In genomic region chr13:49353991-49354507, GRCm38 (mm10) we compare ENCODE assay signal across 13 mouse cellular contexts. TPM values are rescaled to one million over a fixed set of nuclear protein-coding genes. Genes with fewer than 3 reads are reported as not detected.
A peak's percentile ranks its signal among the peaks of the same experiment; 100 is the strongest.
DNase-seq lines count a peak whose midpoint lies in the region; ATAC-seq and TF ChIP-seq lines count a peak whose summit lies in the region.
"Had no signal": no experiment of that assay in that cellular context is flagged by ENCODE, and none has a peak within 500 bp of the region (broad histone marks: within the 10 kb centered on the region; RNA-seq: fewer than 3 reads in every experiment).

No protein-coding gene starts in this region.

- H3K9ac ChIP-seq in heart, postnatal 0 days (replicated peaks; ENCODE audit: low read depth, low read length) = no peak overlapping the region
- no peak overlapping the region for H3K9ac ChIP-seq in neural tube, embryonic 14.5 days (replicated peaks; ENCODE audit: low read depth, low read length)
- H3K9ac ChIP-seq: embryonic facial prominence, embryonic 15.5 days; hindbrain, embryonic 15.5 days; liver, embryonic 13.5 days had no signal

- WGBS in cerebellum, adult 2 months = 24% methylated on average over 5 of the region's 5 CpGs
- WGBS in heart, postnatal 0 days = 56% methylated on average over 5 of the region's 5 CpGs
- WGBS in neural tube, embryonic 14.5 days = 77% methylated on average over 5 of the region's 5 CpGs

- H3K36me3 ChIP-seq in heart, postnatal 0 days (replicated peaks; ENCODE audit: control insufficient read depth, insufficient read depth, low read length) = no peaks in the 10 kb centered on the region
- no peaks in the 10 kb centered on the region for H3K36me3 ChIP-seq in neural tube, embryonic 14.5 days (ENCODE audit: control insufficient read depth, insufficient read depth, low read length)

- no peak for TF ChIP-seq POLR2A in cerebellum, adult 2 months (IDR thresholded peaks at IDR 0.05; ENCODE audit: borderline replicate concordance, insufficient read depth, low read length)

- TF ChIP-seq CTCF in cerebellum, adult 2 months (IDR thresholded peaks at IDR 0.05; ENCODE audit: borderline replicate concordance, insufficient read depth, low read depth, low read length) = no peak
- TF ChIP-seq CTCF in heart, postnatal 0 days (IDR thresholded peaks at IDR 0.05; ENCODE audit: low read depth) = no peak

- peak; percentile 45 to 58 for DNase-seq in cerebellum, adult 2 months
- DNase-seq in cerebellum, postnatal 4 days (ENCODE audit: low spot score in 2 of 2) = no peak
- DNase-seq in heart, postnatal 0 days (ENCODE audit: low spot score) = no peak
- no peak for DNase-seq in heart, postnatal 14 days
- DNase-seq in left cerebral cortex, postnatal 36 days (ENCODE audit: low spot score in 2 of 2) = peak; percentile 43 to 49
- no peak for DNase-seq in left cerebral cortex, adult 8-10 months (ENCODE audit: low spot score in 2 of 2)
- no peak for DNase-seq in testis, postnatal 10 days (ENCODE audit: low spot score)
- DNase-seq: adrenal gland, postnatal 25 days; liver, embryonic 13.5 days; lung, postnatal 10 days had no signal

- no peak for TF ChIP-seq EP300 in heart, postnatal 0 days (IDR thresholded peaks at IDR 0.05; ENCODE audit: low read depth)

- no peak overlapping the region for H3K4me2 ChIP-seq in heart, postnatal 0 days (ENCODE audit: low read depth, low read length)
- no peak overlapping the region for H3K4me2 ChIP-seq in neural tube, embryonic 14.5 days (ENCODE audit: low read depth, low read length)
- H3K4me2 ChIP-seq: embryonic facial prominence, embryonic 15.5 days; hindbrain, embryonic 15.5 days; liver, embryonic 13.5 days had no signal

- H3K27ac ChIP-seq in cerebellum, adult 2 months (ENCODE audit: insufficient read depth, low read length) = no peak overlapping the region
- peak overlapping the region; percentile 37 for H3K27ac ChIP-seq in heart, postnatal 0 days (ENCODE audit: low read depth)
- H3K27ac ChIP-seq in neural tube, embryonic 14.5 days (ENCODE audit: low read depth, low read length) = 0 out of 2 replicates have a peak overlapping the region, but pooled peaks have one; percentile 22
- H3K27ac ChIP-seq: embryonic facial prominence, embryonic 15.5 days; hindbrain, embryonic 15.5 days; liver, embryonic 13.5 days had no signal

- ATAC-seq in heart, postnatal 0 days (ENCODE audit: insufficient read depth, low read depth) = no peak
- ATAC-seq in neural tube, embryonic 14.5 days (ENCODE audit: low read depth) = no peak

- peaks cover 26% of the 10 kb centered on the region for H3K4me1 ChIP-seq in cerebellum, adult 2 months (ENCODE audit: control insufficient read depth, insufficient read depth, low read length)
- H3K4me1 ChIP-seq in heart, postnatal 0 days (ENCODE audit: control insufficient read depth, insufficient read depth) = peaks cover 67% of the 10 kb centered on the region
- H3K4me1 ChIP-seq in neural tube, embryonic 14.5 days (ENCODE audit: control insufficient read depth, insufficient read depth, low read length) = peaks cover 7% of the 10 kb centered on the region; the same call in 1 of the 2 replicates

- intact Hi-C loops in heart, postnatal 14 days (cut with DNase I) = no loop called here
- intact Hi-C loops in left cerebral cortex, postnatal 36 days (cut with DNase I) = no loop called here

- no peak overlapping the region for H3K4me3 ChIP-seq in cerebellum, adult 2 months (replicated peaks; ENCODE audit: insufficient read depth, low read depth, low read length)
- H3K4me3 ChIP-seq in heart, postnatal 0 days (ENCODE audit: low read depth, low read length) = no peak overlapping the region
- no peak overlapping the region for H3K4me3 ChIP-seq in neural tube, embryonic 14.5 days (ENCODE audit: low read depth, low read length)
- H3K4me3 ChIP-seq: embryonic facial prominence, embryonic 15.5 days; hindbrain, embryonic 15.5 days; liver, embryonic 13.5 days had no signal

- no peaks in the 10 kb centered on the region for H3K9me3 ChIP-seq in heart, postnatal 0 days (replicated peaks; ENCODE audit: control insufficient read depth, low read length)
- no peaks in the 10 kb centered on the region for H3K9me3 ChIP-seq in neural tube, embryonic 14.5 days (ENCODE audit: control insufficient read depth, low read length)
- H3K9me3 ChIP-seq: embryonic facial prominence, embryonic 15.5 days; hindbrain, embryonic 15.5 days; liver, embryonic 13.5 days had no signal

- H3K27me3 ChIP-seq in cerebellum, adult 2 months (ENCODE audit: control insufficient read depth, insufficient read depth, low read length) = no peaks in the 10 kb centered on the region
- H3K27me3 ChIP-seq in heart, postnatal 0 days (ENCODE audit: control insufficient read depth, insufficient read depth, low read length) = no peaks in the 10 kb centered on the region
- no peaks in the 10 kb centered on the region for H3K27me3 ChIP-seq in neural tube, embryonic 14.5 days (ENCODE audit: control insufficient read depth, insufficient read depth, low read length)
- H3K27me3 ChIP-seq: embryonic facial prominence, embryonic 15.5 days; hindbrain, embryonic 15.5 days; liver, embryonic 13.5 days had no signal

RNA-seq across cellular contexts. Expression of gene Bicd2, which starts 12.7 kb away (rescaled TPM):
- 50.6 and 50.7 TPM in 2 replicates for polyA plus RNA-seq in cerebellum, adult 2 months (2012; rRNA removed)
- total RNA-seq in heart, postnatal 0 days (2014; rRNA removed; ENCODE audit: low replicate concordance) = 54.2 and 62.6 TPM in 2 replicates
- polyA plus RNA-seq in heart, postnatal 0 days (2015; fragmentation: Nextera tagmentation; extraction: Ambion mirVana) = 43.5 and 45.4 TPM in 2 replicates
- 10 to 100 TPM; 72.1 to 77.7 TPM for total RNA-seq in heart, postnatal 14 days (2021)
- total RNA-seq in left cerebral cortex, postnatal 36 days (2021) = 10 to 100 TPM; 45.2 to 55.9 TPM
- total RNA-seq in left cerebral cortex, adult 8-10 months (2022) = 10 to 100 TPM; 40.2 to 45.5 (median 43.1) TPM
- 27.6 and 38.6 TPM in 2 replicates for polyA plus RNA-seq in neural tube, embryonic 14.5 days (2014; fragmentation: Nextera tagmentation; extraction: Ambion mirVana)

RNA-seq across cellular contexts. Expression of gene Fgd3, which starts 33.9 kb away (rescaled TPM):
- polyA plus RNA-seq in cerebellum, adult 2 months (2012; rRNA removed) = 13.7 and 13.8 TPM in 2 replicates
- total RNA-seq in heart, postnatal 0 days (2014; rRNA removed; ENCODE audit: low replicate concordance) = 0.93 and 1.6 TPM in 2 replicates
- polyA plus RNA-seq in heart, postnatal 0 days (2015; fragmentation: Nextera tagmentation; extraction: Ambion mirVana) = 0.04 and 0.05 TPM in 2 replicates
- total RNA-seq in heart, postnatal 14 days (2021) = 1 to 10 TPM in 1 of 2 experiments, under 1 TPM in 1; 0.79 to 1.5 TPM
- 1 to 10 TPM; 6.6 to 7.8 TPM for total RNA-seq in left cerebral cortex, postnatal 36 days (2021)
- total RNA-seq in left cerebral cortex, adult 8-10 months (2022) = 10 to 100 TPM in 1 of 4 experiments, 1 to 10 TPM in 3; 8.8 to 10.1 (median 8.9) TPM
- polyA plus RNA-seq in neural tube, embryonic 14.5 days (2014; fragmentation: Nextera tagmentation; extraction: Ambion mirVana) = 2.2 and 2.4 TPM in 2 replicates

Comparison
In these comparisons a context has a peak if more than half of its experiments do, and no peak if none do; other contexts are left out.
1. DNase-seq: peak in cerebellum, adult 2 months (2 of 2) and left cerebral cortex, postnatal 36 days (2 of 2); none in cerebellum, postnatal 4 days (0 of 2), heart, postnatal 0 days (single experiment), heart, postnatal 14 days (0 of 2), left cerebral cortex, adult 8-10 months (0 of 2) and testis, postnatal 10 days (single experiment).